Mouse (Mus musculus) ES-E14 (cell line): ENCODE data around the gene Prcc. TPM values are rescaled to one million over a fixed set of nuclear protein-coding genes. Genes with fewer than 3 reads are reported as not detected.
A peak's percentile ranks its signal among the peaks of the same experiment; 100 is the strongest.
"Not testable (repeated sequence)": the region's sequence is repeated elsewhere in the genome, so short reads cannot be mapped to it uniquely, and the experiment has no call there.

Experiments used
- DNase-seq: peaks from one replicate; pipeline ENCODE4 v3.0.0-alpha.2; 2013; ENCODE audit warnings: low read depth, low spot score
- H3K27ac ChIP-seq: 2 replicates; pipeline ENCODE4 v1.5.1; 2012; ENCODE audit warnings: low read depth, mild to moderate bottlenecking, low read length, moderate library complexity, mixed read lengths; ENCODE audit not compliant: poor library complexity, insufficient read depth, severe bottlenecking
- H3K36me3 ChIP-seq: 2 replicates; pipeline ENCODE4 v1.6.1; 2012; ENCODE audit warnings: mild to moderate bottlenecking, low read length, moderate library complexity, mixed read lengths; ENCODE audit not compliant: control insufficient read depth, poor library complexity, insufficient read depth, severe bottlenecking
- H3K4me1 ChIP-seq, 2 experiments: fragments of 150-350 bp in 1 of 2; sonication (generic) in 1 of 2; 2 replicates each; pipeline ENCODE4 v1.6.1; 2012; ENCODE audit warnings: low read length in 2 of 2, mild to moderate bottlenecking in 1 of 2, mixed read lengths in 1 of 2; ENCODE audit not compliant: control insufficient read depth in 2 of 2, insufficient read depth in 2 of 2, poor library complexity in 1 of 2
- H3K4me3 ChIP-seq, 2 experiments: fragments of 150-350 bp in 1 of 2; sonication (generic) in 1 of 2; 2 replicates each; pipeline ENCODE4 v1.5.1; 2012; ENCODE audit warnings: low read length in 2 of 2, low read depth in 1 of 2, mild to moderate bottlenecking in 1 of 2, mixed read lengths in 1 of 2; ENCODE audit not compliant: insufficient read depth in 1 of 2, poor library complexity in 1 of 2, severe bottlenecking in 1 of 2
- H3K9ac ChIP-seq: 2 replicates; pipeline ENCODE4 v1.6.1; 2012; ENCODE audit warnings: low read depth, mild to moderate bottlenecking, low read length, mixed read lengths; ENCODE audit not compliant: poor library complexity, insufficient read depth, severe bottlenecking
- H3K9me3 ChIP-seq: fragments of 150-350 bp; sonication (generic); 2 replicates; pipeline ENCODE4 v1.6.1; 2012; ENCODE audit warnings: low read depth, mild to moderate bottlenecking, low read length; ENCODE audit not compliant: control insufficient read depth, insufficient read depth
- CHD2 ChIP-seq: IDR thresholded peaks from 2 replicates; pipeline ENCODE4 v1.6.1; 2014; ENCODE audit warnings: mild to moderate bottlenecking, low read depth, low read length, inconsistent platforms
- HCFC1 ChIP-seq: IDR thresholded peaks from 2 replicates; pipeline ENCODE4 v1.6.1; 2012; ENCODE audit warnings: low read length, inconsistent platforms, borderline replicate concordance; ENCODE audit not compliant: insufficient read depth
- MAFK ChIP-seq: IDR thresholded peaks from 2 replicates; pipeline ENCODE4 v1.6.1; 2014; ENCODE audit warnings: mild to moderate bottlenecking, low read depth, low read length, inconsistent platforms; ENCODE audit not compliant: insufficient read depth
- ZC3H11A ChIP-seq: IDR thresholded peaks from 2 replicates; pipeline ENCODE4 v1.6.1; 2012; ENCODE audit warnings: low read depth, mild to moderate bottlenecking, inconsistent platforms, low read length, borderline replicate concordance
- ZNF384 ChIP-seq: IDR thresholded peaks from 2 replicates; pipeline ENCODE4 v1.6.1; 2012; ENCODE audit warnings: low read depth, low read length, inconsistent platforms
- in situ Hi-C, 2 experiments: fragments of 600-800 bp; cut with MboI; formaldehyde crosslinking; loops; one replicate each; pipeline ENCODE4 v1.15.1; 2025; ENCODE audit warnings: low sequenced_read_pairs in 2 of 2, inconsistent platforms in 1 of 2; ENCODE audit not compliant: unreplicated experiment in 2 of 2
- total RNA-seq: library from RNA; depleted of rRNA; stranded (reverse); fragments of 300-350 nt; gene quantifications from 2 replicates; pipeline ENCODE4 v1.2.3, GENCODE M21; 2012

Gene Prcc
- total RNA-seq, 1 experiment: 53.8 TPM

DNA sequence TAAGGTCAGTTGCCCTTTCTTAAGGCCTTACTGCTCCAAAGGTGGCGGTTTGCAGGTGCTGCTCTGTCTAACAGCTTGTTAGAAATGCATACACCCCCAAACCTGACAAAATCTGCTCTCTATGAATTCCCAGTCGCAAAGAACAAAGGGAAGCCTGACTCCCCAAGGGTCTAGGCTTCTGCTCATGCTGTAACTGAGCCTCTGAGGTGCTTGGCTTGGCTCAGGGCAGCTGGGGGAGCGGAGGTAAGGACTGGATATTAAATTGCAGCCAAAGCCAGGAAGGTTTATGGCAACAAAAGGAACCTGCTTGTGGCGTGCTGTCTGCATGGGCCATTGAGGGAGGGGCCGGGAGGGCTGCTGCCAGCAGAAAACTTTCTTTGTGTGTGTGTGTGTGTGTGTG lies 18.4 kb upstream of the Prcc start:
- H3K9ac ChIP-seq: peak overlapping the region; percentile 47
- no peak for DNase-seq
- no peak overlapping the region for H3K4me3 ChIP-seq
- in situ Hi-C loops: no loop called here
- no peaks in the 10 kb centered on the region for H3K9me3 ChIP-seq
- H3K27ac ChIP-seq: no peak overlapping the region
- H3K36me3 ChIP-seq: no peaks in the 10 kb centered on the region
- peaks cover 3 to 4% of the 10 kb centered on the region in 2 experiments; a peak in 2 of 4 replicates for H3K4me1 ChIP-seq
- no peak for TF ChIP-seq ZNF384

- H3K36me3 ChIP-seq, DNase-seq, H3K27ac ChIP-seq, H3K9ac ChIP-seq, H3K4me1 ChIP-seq, in situ Hi-C loops, H3K4me3 ChIP-seq, H3K9me3 ChIP-seq: not testable (repeated sequence)
Measured at GRCm38 (mm10) chr3:87901959-87902358, 16.6 kb upstream of the Prcc start.

- H3K9ac ChIP-seq: no peak overlapping the region
- no peak overlapping the region for H3K27ac ChIP-seq
- TF ChIP-seq HCFC1 (no peak), ZNF384 (no peak), ZC3H11A (no peak), CHD2 (no peak), MAFK (no peak)
- no peaks in the 10 kb centered on the region for H3K9me3 ChIP-seq
- peaks cover 0 to 4% of the 10 kb centered on the region in 2 experiments; a peak in 2 of 4 replicates for H3K4me1 ChIP-seq
- DNase-seq: no peak
- no peaks in the 10 kb centered on the region for H3K36me3 ChIP-seq
- H3K4me3 ChIP-seq: no peak overlapping the region
- in situ Hi-C loops: no loop called here
Measured at GRCm38 (mm10) chr3:87901036-87901624, 15.7 kb upstream of the Prcc start.

DNA sequence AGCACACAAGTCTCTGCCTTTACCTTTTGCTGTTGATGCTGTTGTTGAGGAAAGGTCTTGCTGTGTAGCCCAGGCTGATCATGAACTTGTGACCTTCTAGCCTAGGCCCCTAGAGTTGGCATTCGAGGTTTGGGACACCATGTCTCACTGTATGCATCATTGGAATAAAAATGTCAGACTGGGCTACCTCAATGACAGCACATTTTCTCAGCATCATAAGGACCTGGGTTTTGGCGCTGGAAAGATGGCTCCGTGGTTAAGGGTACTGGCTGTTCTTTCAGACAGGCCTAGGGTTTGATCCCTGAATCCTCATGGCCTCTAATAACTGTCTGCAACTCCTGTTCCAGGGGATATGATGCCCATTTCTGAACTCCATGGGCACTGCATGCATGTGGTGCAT lies 14.4 kb upstream of the Prcc start:
- Histone ChIP-seq H3K4me1 (peaks cover 2 to 4% of the 10 kb centered on the region in 2 experiments; a peak in 2 of 4 replicates), H3K9me3 (no peaks in the 10 kb centered on the region), H3K27ac (no peak overlapping the region), H3K9ac (no peak overlapping the region), H3K4me3 (no peak overlapping the region), H3K36me3 (no peaks in the 10 kb centered on the region)
- no peak for TF ChIP-seq MAFK
- DNase-seq: no peak
- in situ Hi-C loops: no loop called here

GRCm38 (mm10) chr3:87899266-87899665 lies 13.9 kb upstream of the Prcc start:
- TF ChIP-seq ZNF384 (no peak), ZC3H11A (no peak), MAFK (no peak), HCFC1 (no peak), CHD2 (no peak)
- Histone ChIP-seq H3K4me3 (no peak overlapping the region), H3K4me1 (peaks cover 2 to 6% of the 10 kb centered on the region in 2 experiments; a peak in 2 of 4 replicates), H3K27ac (no peak overlapping the region), H3K9ac (no peak overlapping the region), H3K36me3 (no peaks in the 10 kb centered on the region), H3K9me3 (no peaks in the 10 kb centered on the region)
- in situ Hi-C loops: no loop called here
- no peak for DNase-seq
